Mouse (Mus musculus): ENCODE results near the gene Slc28a2.
"Not testable (repeated sequence)": the region's sequence is repeated elsewhere in the genome, so short reads cannot be mapped to it uniquely, and the experiment has no call there.

Slc28a2 gene

DNA sequence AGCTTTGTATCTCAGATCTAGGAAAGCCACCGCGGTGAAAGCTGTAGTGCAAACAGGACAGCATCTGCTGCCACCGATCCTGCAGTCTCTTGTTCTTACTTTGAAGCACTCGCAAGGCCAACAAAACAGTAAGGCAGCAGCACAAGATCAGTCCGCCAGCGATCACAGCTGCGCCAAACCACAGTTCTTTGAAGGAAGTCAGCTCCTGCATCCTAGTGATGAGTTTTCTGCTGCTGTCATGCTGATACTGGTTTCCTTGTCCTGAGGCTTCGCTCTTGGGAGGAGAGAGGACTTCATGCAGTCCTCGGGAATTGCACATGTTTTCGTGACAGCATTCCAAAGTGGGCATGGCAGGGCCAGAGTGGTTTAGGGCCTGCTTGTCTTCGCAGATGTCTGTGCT is 40.6 kb downstream of the Slc28a2 start:
- DNase-seq (ENCODE audit: extremely low read depth, insufficient read length, low spot score), result no peak

DNA sequence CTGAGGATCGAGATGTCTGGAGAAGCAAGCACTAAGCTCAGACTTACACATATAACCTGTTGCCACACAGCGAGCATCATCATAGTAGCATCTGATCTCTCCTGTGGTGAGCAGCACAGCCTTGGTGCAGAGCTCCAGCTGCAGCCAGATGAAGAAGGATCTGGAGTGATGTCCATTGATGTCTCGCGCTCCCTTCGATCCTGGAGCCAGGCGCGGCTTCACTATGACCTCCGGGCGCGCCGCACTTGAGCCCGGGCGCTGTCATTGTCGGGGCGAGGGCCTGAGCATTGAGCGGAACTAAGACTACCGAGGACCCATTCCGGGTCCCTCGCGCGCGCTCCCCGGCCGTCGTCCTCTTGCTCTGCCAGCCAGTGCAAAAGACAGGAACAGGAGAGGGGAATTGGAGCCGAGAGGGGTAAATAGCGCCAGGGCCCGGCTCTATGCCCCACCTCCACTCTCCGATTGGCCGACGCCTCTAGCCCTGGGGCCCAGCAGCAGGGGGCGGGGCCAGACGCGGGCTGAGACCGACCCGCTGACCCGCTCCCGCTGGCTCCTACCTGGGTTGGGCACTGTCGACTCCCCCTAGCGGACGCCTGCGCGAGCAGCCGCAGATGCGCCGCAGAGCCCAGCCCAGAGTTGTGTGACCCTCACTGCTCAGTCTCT is 41.2 kb downstream of the Slc28a2 start:
- peak; percentile 30 for DNase-seq (ENCODE audit: extremely low read depth, insufficient read length, low spot score)

DNA sequence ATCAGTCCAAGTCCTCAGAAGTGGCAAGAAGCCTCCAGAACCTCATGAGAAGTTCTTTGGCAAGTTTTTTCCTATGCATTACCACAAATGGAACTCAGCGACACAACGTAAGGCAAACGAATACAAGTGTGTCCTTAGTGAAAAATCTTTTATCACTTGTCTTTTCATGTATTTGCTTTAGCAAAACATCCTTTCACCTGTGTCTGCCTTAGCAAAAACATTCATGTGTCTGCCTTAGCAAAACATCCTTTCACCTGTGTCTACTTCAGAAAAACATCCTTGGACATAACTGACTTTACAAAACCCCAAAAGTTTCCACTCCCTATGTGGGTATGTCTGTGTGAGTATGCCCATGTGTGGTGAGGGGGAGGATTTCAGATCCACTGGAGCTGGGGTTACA is 42.9 kb downstream of the Slc28a2 start:
- no peak for DNase-seq (ENCODE audit: extremely low read depth, insufficient read length, low spot score)

DNA sequence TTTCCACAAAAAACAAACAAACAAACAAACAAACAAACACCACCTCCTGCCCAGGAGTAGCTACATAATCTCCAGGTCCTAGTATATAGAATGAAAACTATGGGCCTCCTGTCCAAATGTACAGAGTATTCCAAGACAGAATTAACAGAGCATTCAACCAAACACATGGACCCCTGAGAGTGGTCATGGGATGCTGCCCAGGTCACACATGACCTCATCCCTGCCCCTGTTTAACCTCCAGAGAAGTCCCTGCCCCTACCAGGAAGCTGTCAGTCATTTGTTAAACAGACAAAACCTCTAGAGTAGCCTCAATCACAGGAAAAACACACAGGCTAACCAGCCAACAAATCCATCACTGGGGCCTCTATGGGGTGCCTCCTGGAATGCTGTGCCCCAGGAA is 50.3 kb downstream of the Slc28a2 start:
- DNase-seq (ENCODE audit: extremely low read depth, insufficient read length, low spot score), result no peak

DNA sequence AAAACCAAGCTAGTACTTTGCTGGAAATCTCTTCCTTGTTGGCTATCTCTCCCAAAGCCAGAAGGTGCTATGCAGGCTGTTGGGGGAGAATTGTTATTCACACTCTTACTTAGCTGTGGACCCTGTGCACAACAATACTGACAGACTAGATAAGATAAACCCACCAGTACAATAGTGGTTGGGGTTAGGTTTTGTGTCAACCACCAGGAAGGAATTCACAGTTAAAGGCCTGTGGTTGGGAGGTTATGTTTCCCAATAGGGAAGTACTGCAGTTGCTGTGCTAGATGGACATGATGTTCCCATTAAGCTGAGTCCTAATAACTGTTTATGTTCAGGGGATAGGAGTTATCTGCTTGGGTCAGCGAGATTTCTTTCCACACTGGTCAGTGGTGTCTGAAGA is 57.5 kb downstream of the Slc28a2 start:
- DNase-seq (ENCODE audit: extremely low read depth, insufficient read length, low spot score), result not testable (repeated sequence)

DNA sequence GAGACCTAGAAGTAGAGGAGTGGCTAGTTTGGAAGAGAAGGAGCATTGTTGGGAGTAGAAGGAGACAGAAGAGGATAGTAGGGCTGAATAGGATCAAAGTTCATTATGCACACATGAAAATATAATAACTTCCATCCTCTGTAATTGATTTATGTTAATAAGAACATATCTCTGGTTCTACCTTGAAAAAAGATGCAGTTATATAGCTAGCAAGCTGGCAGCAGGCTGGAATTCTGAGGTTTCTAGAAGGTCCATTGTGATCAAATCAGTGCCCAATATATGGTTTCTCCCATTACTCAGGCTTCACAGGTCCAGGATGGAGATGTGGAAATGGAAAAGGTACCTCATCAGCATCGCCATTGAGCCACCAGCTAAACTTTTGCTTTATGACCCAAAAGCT is 58.4 kb downstream of the Slc28a2 start, which contains the start of gene Gm14085:
TSS of gene Gm14085 (plus strand) at position 301 of the 400 bp plus-strand sequence.
- no peak for DNase-seq (ENCODE audit: extremely low read depth, insufficient read length, low spot score)

DNA sequence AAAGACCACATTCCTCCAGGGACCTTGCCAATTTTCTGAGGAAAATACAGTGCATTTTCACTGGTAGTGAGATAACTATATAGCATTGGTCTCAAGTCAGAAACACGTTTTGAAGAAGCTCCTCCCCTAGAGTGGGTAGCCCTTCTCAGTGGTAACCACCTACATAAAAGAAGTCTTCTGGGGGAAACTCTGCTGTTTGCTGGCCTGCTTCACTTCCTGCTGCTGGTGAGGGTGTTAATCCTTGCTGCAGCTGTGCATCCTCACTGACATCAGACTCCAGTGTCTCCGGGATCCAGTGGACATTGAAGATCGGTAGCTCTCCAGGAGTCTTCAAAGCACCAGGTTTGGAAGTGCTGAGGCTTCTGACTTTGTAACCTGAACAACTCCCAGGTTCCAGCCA is 59.4 kb downstream of the Slc28a2 start:
- DNase-seq (ENCODE audit: extremely low read depth, insufficient read length, low spot score), result not testable (repeated sequence)

DNA sequence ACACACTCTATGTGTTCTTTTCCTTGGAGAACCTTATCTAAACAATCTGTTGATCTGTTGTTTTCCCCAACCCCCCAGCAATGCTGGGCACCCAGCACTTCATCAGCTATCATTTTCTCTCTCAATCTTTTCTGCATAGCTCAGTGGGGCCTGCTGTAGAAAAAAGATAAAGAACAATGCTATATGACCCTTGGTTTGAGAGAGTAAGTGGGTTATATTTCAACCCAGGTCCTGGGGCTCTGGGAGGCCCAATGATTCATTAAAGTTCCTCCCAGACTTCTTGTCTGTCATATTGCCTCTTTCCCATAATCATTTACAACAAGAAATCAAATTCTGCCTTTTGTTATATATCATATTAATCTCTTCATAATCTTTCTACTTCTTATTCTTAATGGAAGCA is 59.8 kb downstream of the Slc28a2 start:
- DNase-seq (ENCODE audit: extremely low read depth, insufficient read length, low spot score), result not testable (repeated sequence)

DNA sequence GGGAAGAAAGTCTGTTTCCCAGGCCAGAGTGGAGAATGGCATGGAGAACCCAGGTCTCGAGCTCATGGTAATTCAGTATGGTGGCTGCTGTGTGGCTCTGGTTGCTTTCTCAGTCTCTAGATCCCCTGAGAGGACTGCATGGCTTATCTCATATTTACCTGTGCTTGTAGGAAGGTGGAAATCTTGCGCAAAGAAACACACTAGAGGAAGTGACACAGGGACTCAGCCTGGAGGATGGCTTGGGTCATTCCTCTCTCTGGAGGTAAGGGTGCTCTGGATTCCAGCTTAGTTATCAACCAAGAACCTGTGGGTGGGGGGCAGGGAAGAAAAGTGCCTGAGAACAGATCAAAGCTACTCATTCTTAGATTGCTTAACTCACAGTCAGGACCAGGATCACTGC is 60.4 kb downstream of the Slc28a2 start:
- DNase-seq (ENCODE audit: extremely low read depth, insufficient read length, low spot score), result no peak
